Mouse (Mus musculus) stomach, postnatal 0 days (tissue): ENCODE results near the gene Cyp1a2. TPM values are rescaled to one million over a fixed set of nuclear protein-coding genes. Genes with fewer than 3 reads are reported as not detected.

Experiments
- ATAC-seq: fragments of 200-750 bp; cut with Nextera tagmentation; 2 replicates; pipeline ENCODE4 v1.8.0; 2017; ENCODE audit not compliant: low FRiP score, low TSS enrichment
- DNase-seq: peaks from one replicate; pipeline ENCODE4 v3.0.0-alpha.2; 2016; ENCODE audit warnings: low spot score
- H3K27ac ChIP-seq: fragments of 300-500 bp; sonication (generic); replicated peaks from 2 replicates; pipeline ENCODE4 v1.5.1; 2014; ENCODE audit warnings: mild to moderate bottlenecking, control low read depth
- H3K27me3 ChIP-seq: fragments of 300-500 bp; sonication (generic); 2 replicates; pipeline ENCODE4 v1.6.1; 2014; ENCODE audit warnings: low read length; ENCODE audit not compliant: control insufficient read depth, insufficient read depth
- H3K36me3 ChIP-seq: fragments of 300-500 bp; sonication (generic); 2 replicates; pipeline ENCODE4 v1.6.1; 2014; ENCODE audit warnings: low read length, mixed read lengths; ENCODE audit not compliant: control insufficient read depth, insufficient read depth
- H3K4me1 ChIP-seq: fragments of 300-500 bp; sonication (generic); replicated peaks from 2 replicates; pipeline ENCODE4 v1.6.1; 2014; ENCODE audit warnings: antibody characterized with exemption; ENCODE audit not compliant: control insufficient read depth, insufficient read depth
- H3K4me2 ChIP-seq: fragments of 300-500 bp; sonication (generic); replicated peaks from 2 replicates; pipeline ENCODE4 v1.6.1; 2014; ENCODE audit warnings: low read depth, mild to moderate bottlenecking, control low read depth, moderate library complexity
- H3K4me3 ChIP-seq: fragments of 300-500 bp; sonication (generic); 2 replicates; pipeline ENCODE4 v1.5.1; 2014; ENCODE audit warnings: low read depth, low read length, control low read depth
- H3K9ac ChIP-seq: fragments of 300-500 bp; sonication (generic); 2 replicates; pipeline ENCODE4 v1.6.1; 2014; ENCODE audit warnings: mild to moderate bottlenecking, low read length, control low read depth, mixed read lengths
- H3K9me3 ChIP-seq: fragments of 300-500 bp; sonication (generic); 2 replicates; pipeline ENCODE4 v1.6.1; 2016; ENCODE audit warnings: low read length; ENCODE audit not compliant: control insufficient read depth
- CTCF ChIP-seq: IDR thresholded peaks from 2 replicates; pipeline ENCODE4 v1.5.1; 2016; ENCODE audit warnings: antibody characterized with exemption, low read depth, mild to moderate bottlenecking, moderate library complexity
- EP300 ChIP-seq: optimal IDR thresholded peaks from 2 replicates; pipeline ENCODE3; 2016; ENCODE audit warnings: antibody characterized with exemption
- WGBS: fragments of 180-500 bp; shearing (Covaris S2); extraction: QIAGEN DNeasy Blood & Tissue Kit; methylation state at CpG from one replicate; pipeline ENCODE4 v1.1.7; 2014; 5-methylcytosine and 5-hydroxymethylcytosine counted together
- polyA plus RNA-seq: library from polyadenylated mRNA; unstranded; fragments of >200 nt; fragmentation: Nextera tagmentation; extraction: Ambion mirVana; gene quantifications from 2 replicates; pipeline ENCODE4 v1.2.1, GENCODE M21; 2015

Gene Cyp1a2
- polyA plus RNA-seq, 1 experiment from 2014 or later = not detected

GRCm38 (mm10) chr9:57639661-57640328, 43.7 kb downstream of the Cyp1a2 start:
- Histone ChIP-seq H3K9ac (peak overlapping the region; percentile 47), H3K4me1 (peaks cover 39% of the 10 kb centered on the region), H3K27ac (peak overlapping the region; percentile 90), H3K4me3 (peak overlapping the region; percentile 4; the same call in 1 of the 2 replicates), H3K9me3 (no peaks in the 10 kb centered on the region), H3K36me3 (no peaks in the 10 kb centered on the region; the same call in 1 of the 2 replicates), H3K27me3 (no peaks in the 10 kb centered on the region), H3K4me2 (peak overlapping the region; percentile 51)
- no peak for ATAC-seq
- TF ChIP-seq EP300 = no peak
- no peak for TF ChIP-seq CTCF
- no peak for DNase-seq
- 30% methylated on average over 5 of the region's 5 CpGs for WGBS

GRCm38 (mm10) chr9:57638651-57639459, 44.6 kb downstream of the Cyp1a2 start:
- TF ChIP-seq EP300 (no peak), CTCF (no peak)
- Histone ChIP-seq H3K4me3 (no peak overlapping the region), H3K4me2 (peak overlapping the region; percentile 39), H3K27me3 (no peaks in the 10 kb centered on the region), H3K9ac (peak overlapping the region; percentile 47), H3K9me3 (no peaks in the 10 kb centered on the region), H3K4me1 (peaks cover 36% of the 10 kb centered on the region), H3K36me3 (no peaks in the 10 kb centered on the region; the same call in 1 of the 2 replicates), H3K27ac (peak overlapping the region; percentile 90)
- peak; percentile 90 for ATAC-seq
- WGBS = 19% methylated on average over 8 of the region's 8 CpGs
- peak; percentile 95 for DNase-seq

GRCm38 (mm10) chr9:57637741-57638322, 45.7 kb downstream of the Cyp1a2 start:
- 9% methylated on average over 6 of the region's 6 CpGs for WGBS
- DNase-seq (peak; percentile 64), ATAC-seq (peak; percentile 27)
- Histone ChIP-seq H3K4me3 (0 out of 2 replicates have a peak overlapping the region, but pooled peaks have one; percentile 0), H3K27me3 (no peaks in the 10 kb centered on the region), H3K27ac (peak overlapping the region; percentile 90), H3K4me1 (peaks cover 33% of the 10 kb centered on the region), H3K36me3 (no peaks in the 10 kb centered on the region; the same call in 1 of the 2 replicates), H3K9me3 (no peaks in the 10 kb centered on the region), H3K4me2 (peak overlapping the region; percentile 39), H3K9ac (peak overlapping the region; percentile 47)
- TF ChIP-seq CTCF (no peak), EP300 (no peak)

- WGBS = 22% methylated on average over 3 of the region's 3 CpGs
Observed at GRCm38 (mm10) chr9:57637272-57637671, 46.2 kb downstream of the Cyp1a2 start.

GRCm38 (mm10) chr9:57633481-57634024, 50.0 kb downstream of the Cyp1a2 start:
- 31% methylated on average over 4 of the region's 4 CpGs for WGBS

More at GRCm38 (mm10) chr9:57637272-57637671, 46.2 kb downstream of the Cyp1a2 start:
- no peak overlapping the region for H3K4me3 ChIP-seq
- H3K9ac ChIP-seq = no peak overlapping the region
- peak overlapping the region; percentile 90 for H3K27ac ChIP-seq
- TF ChIP-seq CTCF (no peak), EP300 (no peak)
- no peaks in the 10 kb centered on the region for H3K36me3 ChIP-seq
- H3K9me3 ChIP-seq = no peaks in the 10 kb centered on the region
- H3K4me2 ChIP-seq = peak overlapping the region; percentile 39; the same call in 1 of the 2 replicates
- peaks cover 32% of the 10 kb centered on the region for H3K4me1 ChIP-seq
- no peaks in the 10 kb centered on the region for H3K27me3 ChIP-seq
- ATAC-seq (no peak), DNase-seq (no peak)

More at GRCm38 (mm10) chr9:57633481-57634024, 50.0 kb downstream of the Cyp1a2 start:
- ATAC-seq = no peak
- H3K4me1 ChIP-seq = peaks cover 17% of the 10 kb centered on the region
- no peak for TF ChIP-seq EP300
- peak; percentile 59 for TF ChIP-seq CTCF
- no peak overlapping the region for H3K4me3 ChIP-seq
- H3K9ac ChIP-seq = 0 out of 2 replicates have a peak overlapping the region, but pooled peaks have one; percentile 13
- no peaks in the 10 kb centered on the region for H3K9me3 ChIP-seq
- H3K27me3 ChIP-seq = no peaks in the 10 kb centered on the region
- H3K27ac ChIP-seq = peak overlapping the region; percentile 40; the same call in 1 of the 2 replicates
- H3K4me2 ChIP-seq = no peak overlapping the region
- peaks cover 19% of the 10 kb centered on the region for H3K36me3 ChIP-seq
- DNase-seq = peak; percentile 71
